Mouse (Mus musculus) ES-E14 (cell line): Measurements from ENCODE around the gene Psme2. TPM values are rescaled to one million over a fixed set of nuclear protein-coding genes. Genes with fewer than 3 reads are reported as not detected.

Source experiments
- DNase-seq: peaks from one replicate; pipeline ENCODE4 v3.0.0-alpha.2; 2013; ENCODE audit warnings: low read depth, low spot score
- H3K27ac ChIP-seq: 2 replicates; pipeline ENCODE4 v1.5.1; 2012; ENCODE audit warnings: low read depth, mild to moderate bottlenecking, low read length, moderate library complexity, mixed read lengths; ENCODE audit not compliant: poor library complexity, insufficient read depth, severe bottlenecking
- H3K36me3 ChIP-seq: 2 replicates; pipeline ENCODE4 v1.6.1; 2012; ENCODE audit warnings: mild to moderate bottlenecking, low read length, moderate library complexity, mixed read lengths; ENCODE audit not compliant: control insufficient read depth, poor library complexity, insufficient read depth, severe bottlenecking
- H3K4me1 ChIP-seq, 2 experiments: fragments of 150-350 bp in 1 of 2; sonication (generic) in 1 of 2; 2 replicates each; pipeline ENCODE4 v1.6.1; 2012; ENCODE audit warnings: low read length in 2 of 2, mild to moderate bottlenecking in 1 of 2, mixed read lengths in 1 of 2; ENCODE audit not compliant: control insufficient read depth in 2 of 2, insufficient read depth in 2 of 2, poor library complexity in 1 of 2
- H3K4me3 ChIP-seq, 2 experiments: fragments of 150-350 bp in 1 of 2; sonication (generic) in 1 of 2; 2 replicates each; pipeline ENCODE4 v1.5.1; 2012; ENCODE audit warnings: low read length in 2 of 2, low read depth in 1 of 2, mild to moderate bottlenecking in 1 of 2, mixed read lengths in 1 of 2; ENCODE audit not compliant: insufficient read depth in 1 of 2, poor library complexity in 1 of 2, severe bottlenecking in 1 of 2
- H3K9ac ChIP-seq: 2 replicates; pipeline ENCODE4 v1.6.1; 2012; ENCODE audit warnings: low read depth, mild to moderate bottlenecking, low read length, mixed read lengths; ENCODE audit not compliant: poor library complexity, insufficient read depth, severe bottlenecking
- H3K9me3 ChIP-seq: fragments of 150-350 bp; sonication (generic); 2 replicates; pipeline ENCODE4 v1.6.1; 2012; ENCODE audit warnings: low read depth, mild to moderate bottlenecking, low read length; ENCODE audit not compliant: control insufficient read depth, insufficient read depth
- CHD2 ChIP-seq: IDR thresholded peaks from 2 replicates; pipeline ENCODE4 v1.6.1; 2014; ENCODE audit warnings: mild to moderate bottlenecking, low read depth, low read length, inconsistent platforms
- HCFC1 ChIP-seq: IDR thresholded peaks from 2 replicates; pipeline ENCODE4 v1.6.1; 2012; ENCODE audit warnings: low read length, inconsistent platforms, borderline replicate concordance; ENCODE audit not compliant: insufficient read depth
- MAFK ChIP-seq: IDR thresholded peaks from 2 replicates; pipeline ENCODE4 v1.6.1; 2014; ENCODE audit warnings: mild to moderate bottlenecking, low read depth, low read length, inconsistent platforms; ENCODE audit not compliant: insufficient read depth
- ZC3H11A ChIP-seq: IDR thresholded peaks from 2 replicates; pipeline ENCODE4 v1.6.1; 2012; ENCODE audit warnings: low read depth, mild to moderate bottlenecking, inconsistent platforms, low read length, borderline replicate concordance
- ZNF384 ChIP-seq: IDR thresholded peaks from 2 replicates; pipeline ENCODE4 v1.6.1; 2012; ENCODE audit warnings: low read depth, low read length, inconsistent platforms
- in situ Hi-C, 2 experiments: fragments of 600-800 bp; cut with MboI; formaldehyde crosslinking; loops; one replicate each; pipeline ENCODE4 v1.15.1; 2025; ENCODE audit warnings: low sequenced_read_pairs in 2 of 2, inconsistent platforms in 1 of 2; ENCODE audit not compliant: unreplicated experiment in 2 of 2
- total RNA-seq: library from RNA; depleted of rRNA; stranded (reverse); fragments of 300-350 nt; gene quantifications from 2 replicates; pipeline ENCODE4 v1.2.3, GENCODE M21; 2012

The Psme2 gene
- total RNA-seq, 1 experiment = 44.0 TPM

GRCm38 (mm10) chr14:55584702-55585565, 6.0 kb downstream of the Psme2 start, which contains the start of gene Emc9:
TSS of gene Emc9 (minus strand) at chr14:55585302.
- DNase-seq = no peak
- in situ Hi-C loops = no loop called here
- H3K4me3 ChIP-seq = peak within 1 kb of the TSS; percentile 89 to 95
- H3K9ac ChIP-seq = peak within 1 kb of the TSS; percentile 78
- no peak within 1 kb of the TSS for H3K27ac ChIP-seq
- no peak for TF ChIP-seq HCFC1
- no peak for TF ChIP-seq ZNF384
- TF ChIP-seq MAFK = no peak
- TF ChIP-seq ZC3H11A = no peak
- no peak for TF ChIP-seq CHD2
- H3K4me1 ChIP-seq = peaks cover 0 to 18% of the 10 kb centered on the region in 2 experiments; a peak in 2 of 4 replicates
- peaks cover 13% of the 10 kb centered on the region; the same call in 1 of the 2 replicates for H3K36me3 ChIP-seq
- H3K9me3 ChIP-seq = no peaks in the 10 kb centered on the region

- TF ChIP-seq MAFK = no peak
- TF ChIP-seq ZC3H11A = no peak
- no peak for TF ChIP-seq ZNF384
- TF ChIP-seq CHD2 = no peak
- TF ChIP-seq HCFC1 = no peak
- H3K4me1 ChIP-seq = peaks cover 2 to 19% of the 10 kb centered on the region in 2 experiments; a peak in 2 of 4 replicates
- H3K9ac ChIP-seq = peak overlapping the region; percentile 78; the same call in 1 of the 2 replicates
- in situ Hi-C loops = no loop called here
- no peak for DNase-seq
- H3K36me3 ChIP-seq = peaks cover 13% of the 10 kb centered on the region; the same call in 1 of the 2 replicates
- no peaks in the 10 kb centered on the region for H3K9me3 ChIP-seq
- H3K27ac ChIP-seq = no peak overlapping the region
- H3K4me3 ChIP-seq = peak overlapping the region; percentile 89 to 95; a peak in 3 of 4 replicates
These were observed 6.6 kb downstream of the Psme2 start for GRCm38 (mm10) chr14:55584303-55584701.

GRCm38 (mm10) chr14:55581981-55582681, 8.8 kb downstream of the Psme2 start:
- TF ChIP-seq ZC3H11A = no peak
- TF ChIP-seq HCFC1 = no peak
- TF ChIP-seq CHD2 = no peak
- no peak for TF ChIP-seq ZNF384
- no peak for TF ChIP-seq MAFK
- Histone ChIP-seq H3K4me3 (no peak overlapping the region), H3K27ac (no peak overlapping the region), H3K9ac (no peak overlapping the region), H3K36me3 (peaks cover 13% of the 10 kb centered on the region; the same call in 1 of the 2 replicates), H3K9me3 (no peaks in the 10 kb centered on the region), H3K4me1 (peaks cover 6 to 19% of the 10 kb centered on the region in 2 experiments; a peak in 3 of 4 replicates)
- DNase-seq = no peak
- in situ Hi-C loops = no loop called here

GRCm38 (mm10) chr14:55580731-55581130, 10.2 kb downstream of the Psme2 start:
- Histone ChIP-seq H3K27ac (no peak overlapping the region), H3K9ac (no peak overlapping the region), H3K4me3 (no peak overlapping the region), H3K4me1 (peaks cover 6 to 22% of the 10 kb centered on the region in 2 experiments; a peak in 3 of 4 replicates), H3K9me3 (no peaks in the 10 kb centered on the region), H3K36me3 (peaks cover 13% of the 10 kb centered on the region; the same call in 1 of the 2 replicates)
- TF ChIP-seq CHD2 (no peak), MAFK (no peak), ZC3H11A (no peak), ZNF384 (no peak), HCFC1 (no peak)
- in situ Hi-C loops = no loop called here
- no peak for DNase-seq
